Mouse (Mus musculus): ENCODE measurements around the gene Btbd9. TPM values are rescaled to one million over a fixed set of nuclear protein-coding genes. Genes with fewer than 3 reads are reported as not detected.

The Btbd9 gene
- polyA plus RNA-seq, 2 experiments: 18.3 to 46.9 TPM

- WGBS: 77% methylated on average over 12 of the region's 12 CpGs
- Histone ChIP-seq H3K36me3 (ENCODE audit: control insufficient read depth, insufficient read depth, low read length) (peaks cover 15% of the 10 kb centered on the region), H3K27me3 (ENCODE audit: control insufficient read depth, insufficient read depth, low read length) (no peaks in the 10 kb centered on the region), H3K27ac (replicated peaks; ENCODE audit: low read depth, low read length) (no peak overlapping the region), H3K4me2 (replicated peaks; ENCODE audit: low read depth, low read length, severe bottlenecking) (no peak overlapping the region), H3K9ac (ENCODE audit: low read depth, low read length, severe bottlenecking) (no peak overlapping the region), H3K9me3 (ENCODE audit: control insufficient read depth, low read length) (no peaks in the 10 kb centered on the region), H3K4me1 (ENCODE audit: control insufficient read depth, insufficient read depth, low read length) (peaks cover 25% of the 10 kb centered on the region), H3K4me3 (replicated peaks; ENCODE audit: low read length) (no peak overlapping the region)
- DNase-seq (ENCODE audit: low spot score) (no peak), ATAC-seq (ENCODE audit: low FRiP score, low read depth) (no peak)
- no peak for TF ChIP-seq POLR2A (IDR thresholded peaks at IDR 0.05; ENCODE audit: borderline replicate concordance, extremely low read depth, insufficient read depth, insufficient read length)
These were observed 353.5 kb downstream of the Btbd9 start for GRCm38 (mm10) chr17:30222837-30223236.

- peaks cover 25% of the 10 kb centered on the region for H3K4me1 ChIP-seq (ENCODE audit: control insufficient read depth, insufficient read depth, low read length)
- DNase-seq (ENCODE audit: low spot score) (no peak), ATAC-seq (ENCODE audit: low FRiP score, low read depth) (no peak)
- 64% methylated on average over 11 of the region's 11 CpGs for WGBS
- H3K27me3 ChIP-seq (ENCODE audit: control insufficient read depth, insufficient read depth, low read length): no peaks in the 10 kb centered on the region
- H3K9me3 ChIP-seq (ENCODE audit: control insufficient read depth, low read length): no peaks in the 10 kb centered on the region
- H3K9ac ChIP-seq (ENCODE audit: low read depth, low read length, severe bottlenecking): no peak overlapping the region
- H3K4me3 ChIP-seq (replicated peaks; ENCODE audit: low read length): no peak overlapping the region
- peaks cover 15% of the 10 kb centered on the region for H3K36me3 ChIP-seq (ENCODE audit: control insufficient read depth, insufficient read depth, low read length)
- no peak overlapping the region for H3K27ac ChIP-seq (replicated peaks; ENCODE audit: low read depth, low read length)
- no peak for TF ChIP-seq POLR2A (IDR thresholded peaks at IDR 0.05; ENCODE audit: borderline replicate concordance, extremely low read depth, insufficient read depth, insufficient read length)
- H3K4me2 ChIP-seq (replicated peaks; ENCODE audit: low read depth, low read length, severe bottlenecking): no peak overlapping the region
These were observed 353.9 kb downstream of the Btbd9 start for GRCm38 (mm10) chr17:30222361-30222760.

- TF ChIP-seq POLR2A (IDR thresholded peaks at IDR 0.05; ENCODE audit: borderline replicate concordance, extremely low read depth, insufficient read depth, insufficient read length): no peak
- peaks cover 15% of the 10 kb centered on the region for H3K36me3 ChIP-seq (ENCODE audit: control insufficient read depth, insufficient read depth, low read length)
- no peak overlapping the region for H3K4me3 ChIP-seq (replicated peaks; ENCODE audit: low read length)
- peaks cover 25% of the 10 kb centered on the region for H3K4me1 ChIP-seq (ENCODE audit: control insufficient read depth, insufficient read depth, low read length)
- no peak overlapping the region for H3K4me2 ChIP-seq (replicated peaks; ENCODE audit: low read depth, low read length, severe bottlenecking)
- no peaks in the 10 kb centered on the region for H3K27me3 ChIP-seq (ENCODE audit: control insufficient read depth, insufficient read depth, low read length)
- no peaks in the 10 kb centered on the region for H3K9me3 ChIP-seq (ENCODE audit: control insufficient read depth, low read length)
- WGBS: 72% methylated on average over 14 of the region's 14 CpGs
- ATAC-seq (ENCODE audit: low FRiP score, low read depth) (no peak), DNase-seq (ENCODE audit: low spot score) (no peak)
- no peak overlapping the region for H3K27ac ChIP-seq (replicated peaks; ENCODE audit: low read depth, low read length)
- no peak overlapping the region for H3K9ac ChIP-seq (ENCODE audit: low read depth, low read length, severe bottlenecking)
These were observed 354.6 kb downstream of the Btbd9 start for GRCm38 (mm10) chr17:30221677-30222076.

GRCm38 (mm10) chr17:30215741-30216140 lies 360.5 kb downstream of the Btbd9 start:
- peaks cover 20% of the 10 kb centered on the region for H3K36me3 ChIP-seq (ENCODE audit: control insufficient read depth, insufficient read depth, low read length)
- H3K9ac ChIP-seq (ENCODE audit: low read depth, low read length, severe bottlenecking): no peak overlapping the region
- no peak for ATAC-seq (ENCODE audit: low FRiP score, low read depth)
- no peaks in the 10 kb centered on the region for H3K27me3 ChIP-seq (ENCODE audit: control insufficient read depth, insufficient read depth, low read length)
- H3K27ac ChIP-seq (replicated peaks; ENCODE audit: low read depth, low read length): no peak overlapping the region
- WGBS: 76% methylated on average over 4 of the region's 4 CpGs
- no peak overlapping the region for H3K4me3 ChIP-seq (replicated peaks; ENCODE audit: low read length)
- TF ChIP-seq POLR2A (IDR thresholded peaks at IDR 0.05; ENCODE audit: borderline replicate concordance, extremely low read depth, insufficient read depth, insufficient read length): no peak
- no peaks in the 10 kb centered on the region for H3K9me3 ChIP-seq (ENCODE audit: control insufficient read depth, low read length)
- no peak for DNase-seq (ENCODE audit: low spot score)
- H3K4me2 ChIP-seq (replicated peaks; ENCODE audit: low read depth, low read length, severe bottlenecking): no peak overlapping the region
- no peaks in the 10 kb centered on the region for H3K4me1 ChIP-seq (ENCODE audit: control insufficient read depth, insufficient read depth, low read length)

DNA sequence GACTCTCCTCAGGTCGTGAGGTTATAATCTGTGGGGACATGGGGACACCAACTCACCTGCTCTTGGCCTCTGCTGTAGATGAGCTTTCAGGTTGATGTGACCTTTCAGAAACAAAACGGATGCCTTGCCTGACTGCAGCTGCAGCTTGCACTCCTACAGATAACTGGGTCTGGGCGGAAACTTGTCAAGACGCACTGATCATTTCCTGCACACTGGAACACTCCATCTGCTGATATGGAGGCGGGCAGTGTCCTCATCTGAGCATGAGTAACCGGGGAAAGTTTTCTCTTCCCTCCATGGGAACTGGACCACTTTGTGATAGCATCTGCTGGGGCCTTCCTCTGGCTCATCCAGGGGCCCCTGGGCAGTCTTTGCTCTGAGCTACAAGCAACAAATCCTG lies 361.9 kb downstream of the Btbd9 start:
- Histone ChIP-seq H3K36me3 (ENCODE audit: control insufficient read depth, insufficient read depth, low read length) (peaks cover 21% of the 10 kb centered on the region), H3K4me3 (replicated peaks; ENCODE audit: low read length) (no peak overlapping the region), H3K27ac (replicated peaks; ENCODE audit: low read depth, low read length) (no peak overlapping the region), H3K4me2 (replicated peaks; ENCODE audit: low read depth, low read length, severe bottlenecking) (no peak overlapping the region), H3K9me3 (ENCODE audit: control insufficient read depth, low read length) (no peaks in the 10 kb centered on the region), H3K4me1 (ENCODE audit: control insufficient read depth, insufficient read depth, low read length) (no peaks in the 10 kb centered on the region), H3K27me3 (ENCODE audit: control insufficient read depth, insufficient read depth, low read length) (no peaks in the 10 kb centered on the region), H3K9ac (ENCODE audit: low read depth, low read length, severe bottlenecking) (no peak overlapping the region)
- WGBS: 86% methylated on average over 6 of the region's 6 CpGs
- TF ChIP-seq POLR2A (IDR thresholded peaks at IDR 0.05; ENCODE audit: borderline replicate concordance, extremely low read depth, insufficient read depth, insufficient read length): no peak
- DNase-seq (ENCODE audit: low spot score) (no peak), ATAC-seq (ENCODE audit: low FRiP score, low read depth) (no peak)

GRCm38 (mm10) chr17:30213371-30213770 lies 362.9 kb downstream of the Btbd9 start:
- no peaks in the 10 kb centered on the region for H3K4me1 ChIP-seq (ENCODE audit: control insufficient read depth, insufficient read depth, low read length)
- no peak for ATAC-seq (ENCODE audit: low FRiP score, low read depth)
- WGBS: 90% methylated on average over 5 of the region's 5 CpGs
- H3K27me3 ChIP-seq (ENCODE audit: control insufficient read depth, insufficient read depth, low read length): no peaks in the 10 kb centered on the region
- DNase-seq (ENCODE audit: low spot score): no peak
- no peaks in the 10 kb centered on the region for H3K9me3 ChIP-seq (ENCODE audit: control insufficient read depth, low read length)
- TF ChIP-seq POLR2A (IDR thresholded peaks at IDR 0.05; ENCODE audit: borderline replicate concordance, extremely low read depth, insufficient read depth, insufficient read length): no peak
- H3K36me3 ChIP-seq (ENCODE audit: control insufficient read depth, insufficient read depth, low read length): peaks cover 29% of the 10 kb centered on the region
- H3K27ac ChIP-seq (replicated peaks; ENCODE audit: low read depth, low read length): no peak overlapping the region
- no peak overlapping the region for H3K4me2 ChIP-seq (replicated peaks; ENCODE audit: low read depth, low read length, severe bottlenecking)
- no peak overlapping the region for H3K9ac ChIP-seq (ENCODE audit: low read depth, low read length, severe bottlenecking)
- H3K4me3 ChIP-seq (replicated peaks; ENCODE audit: low read length): no peak overlapping the region

All from limb, embryonic 14.5 days (tissue).